Mouse (Mus musculus) testis, adult 2 months (tissue): Measurements from ENCODE around the gene Cks2.

ENCODE experiments used
- CTCF ChIP-seq: fragments of 200-500 bp; IDR thresholded peaks from 2 replicates; pipeline ENCODE4 v1.5.1; 2012; ENCODE audit warnings: low read depth, mild to moderate bottlenecking, inconsistent platforms, low read length, moderate library complexity; ENCODE audit not compliant: control insufficient read depth, insufficient read depth, insufficient replicate concordance
- POLR2A ChIP-seq: fragments of 200-500 bp; IDR thresholded peaks from 2 replicates; pipeline ENCODE4 v1.6.1; 2012; ENCODE audit warnings: low read depth, mild to moderate bottlenecking, inconsistent platforms, low read length, moderate library complexity; ENCODE audit not compliant: control insufficient read depth

GRCm38 (mm10) chr13:51679332-51679731 is 34.3 kb downstream of the Cks2 start:
- TF ChIP-seq CTCF (no peak), POLR2A (no peak)
